In the genomic region with DNA sequence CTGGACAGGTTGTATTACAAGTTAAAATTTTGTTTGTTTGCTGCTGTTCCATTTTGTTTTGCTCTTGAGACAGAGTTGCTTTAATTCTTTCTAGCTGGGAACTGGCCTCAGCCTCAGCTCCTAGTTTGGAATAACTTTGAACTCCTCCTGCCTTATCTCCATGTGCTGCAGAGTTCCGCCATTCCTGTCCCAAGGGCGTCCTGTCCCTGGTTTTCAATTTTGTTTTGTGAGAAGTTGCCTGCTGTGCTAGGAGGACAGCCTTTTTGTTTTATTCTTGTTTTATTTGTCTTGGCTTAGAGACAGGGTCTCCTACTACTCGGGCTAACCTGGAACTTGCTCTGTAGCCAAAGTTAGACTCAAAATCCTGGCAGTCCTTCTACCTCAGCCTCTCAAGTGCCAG, we compare ENCODE assay signal across 21 mouse cellular contexts. TPM values are rescaled to one million over a fixed set of nuclear protein-coding genes. Genes with fewer than 3 reads are reported as not detected.
"Had no signal": no experiment of that assay in that cellular context is flagged by ENCODE, and none has a peak within 500 bp of the region (broad histone marks: within the 10 kb centered on the region; RNA-seq: fewer than 3 reads in every experiment).

No protein-coding gene starts in this region.

- H3K27ac ChIP-seq: lung, embryonic 15.5 days; macrophage; midbrain, embryonic 13.5 days; midbrain, embryonic 15.5 days; neural tube, embryonic 12.5 days; stomach, embryonic 15.5 days; stomach, postnatal 0 days had no signal

- H3K9me3 ChIP-seq: lung, embryonic 15.5 days; megakaryocyte, embryonic 14.5 days; midbrain, embryonic 13.5 days; midbrain, embryonic 15.5 days; neural tube, embryonic 12.5 days; stomach, embryonic 15.5 days had no signal

- DNase-seq: liver, postnatal 0 days; lung, adult 2 months; lung, postnatal 14 days; lung, postnatal 36 days; right cerebral cortex, postnatal 14 days; thymus, adult 2 months; thymus, postnatal 25 days; thymus, postnatal 4 days had no signal

- H3K4me2 ChIP-seq: lung, embryonic 15.5 days; midbrain, embryonic 11.5 days; midbrain, embryonic 13.5 days; midbrain, embryonic 15.5 days; neural tube, embryonic 12.5 days; stomach, embryonic 15.5 days had no signal

- ATAC-seq: liver, postnatal 0 days; lung, postnatal 0 days; midbrain, embryonic 13.5 days; midbrain, embryonic 15.5 days had no signal

- H3K27me3 ChIP-seq: lung, embryonic 15.5 days; megakaryocyte, embryonic 14.5 days; midbrain, embryonic 13.5 days; midbrain, embryonic 15.5 days; neural tube, embryonic 12.5 days; stomach, embryonic 15.5 days had no signal

- H3K36me3 ChIP-seq: lung, embryonic 15.5 days; midbrain, embryonic 13.5 days; midbrain, embryonic 15.5 days; neural tube, embryonic 12.5 days; stomach, embryonic 15.5 days had no signal

- H3K9ac ChIP-seq: liver, postnatal 0 days; lung, embryonic 15.5 days; midbrain, embryonic 13.5 days; midbrain, embryonic 15.5 days; neural tube, embryonic 12.5 days; stomach, embryonic 15.5 days had no signal

- H3K4me3 ChIP-seq: lung, embryonic 15.5 days; megakaryocyte, embryonic 14.5 days; midbrain, embryonic 13.5 days; midbrain, embryonic 15.5 days; neural tube, embryonic 12.5 days; stomach, embryonic 15.5 days had no signal

- H3K4me1 ChIP-seq: lung, embryonic 15.5 days; megakaryocyte, embryonic 14.5 days; neural tube, embryonic 12.5 days; stomach, embryonic 15.5 days had no signal

RNA-seq across cellular contexts. Expression of a gene that starts 26.1 kb away (rescaled TPM):
- total RNA-seq: megakaryocyte progenitor cell, adult 5-6 weeks; monocyte, adult 5-6 weeks; neutrophil, adult 5-6 weeks had no signal
- polyA plus RNA-seq: macrophage had no signal
